Mouse (Mus musculus): ENCODE measurements at regions not wholly inside any gene's neighbourhood (a gene's known extent, or its start where the extent isn't known, plus 50 kb on each side); places are given as distances from the start of the nearest gene placed in this dataset.

- H3K27ac ChIP-seq (replicated peaks): no peak overlapping the region
These were observed 171.2 kb downstream of the Gria2 start for GRCm38 (mm10) chr3:80631391-80631790.

GRCm38 (mm10) chr3:80610414-80610813 is 192.2 kb downstream of the Gria2 start:
- Histone ChIP-seq H3K27me3 (no peaks in the 10 kb centered on the region), H3K4me3 (no peak overlapping the region)
- 64% methylated on average over 2 of the region's 2 CpGs for WGBS

More at GRCm38 (mm10) chr3:80631391-80631790, 171.2 kb downstream of the Gria2 start:
- Histone ChIP-seq H3K27me3 (no peaks in the 10 kb centered on the region), H3K9me3 (no peaks in the 10 kb centered on the region), H3K4me3 (no peak overlapping the region), H3K4me1 (no peaks in the 10 kb centered on the region), H3K9ac (replicated peaks) (no peak overlapping the region), H3K36me3 (no peaks in the 10 kb centered on the region), H3K4me2 (replicated peaks) (no peak overlapping the region)
- ATAC-seq (replicated peaks): no peak

GRCm38 (mm10) chr3:80608467-80608866 is 194.2 kb downstream of the Gria2 start:
- Histone ChIP-seq H3K4me2 (replicated peaks) (no peak overlapping the region), H3K27me3 (no peaks in the 10 kb centered on the region), H3K27ac (replicated peaks) (no peak overlapping the region), H3K9ac (replicated peaks) (no peak overlapping the region), H3K4me1 (peaks cover 5% of the 10 kb centered on the region), H3K36me3 (no peaks in the 10 kb centered on the region), H3K9me3 (no peaks in the 10 kb centered on the region), H3K4me3 (no peak overlapping the region)
- peak; percentile 73 for ATAC-seq (replicated peaks)
- 2% methylated on average over 4 of the region's 4 CpGs for WGBS

More at GRCm38 (mm10) chr3:80610414-80610813, 192.2 kb downstream of the Gria2 start:
- Histone ChIP-seq H3K36me3 (no peaks in the 10 kb centered on the region), H3K4me1 (peaks cover 5% of the 10 kb centered on the region), H3K27ac (replicated peaks) (no peak overlapping the region), H3K4me2 (replicated peaks) (no peak overlapping the region), H3K9me3 (no peaks in the 10 kb centered on the region), H3K9ac (replicated peaks) (no peak overlapping the region)
- ATAC-seq (replicated peaks): no peak

GRCm38 (mm10) chr3:80607809-80608208 is 194.8 kb downstream of the Gria2 start:
- Histone ChIP-seq H3K4me2 (replicated peaks) (no peak overlapping the region), H3K4me1 (peaks cover 5% of the 10 kb centered on the region), H3K9me3 (no peaks in the 10 kb centered on the region), H3K9ac (replicated peaks) (no peak overlapping the region), H3K27ac (replicated peaks) (no peak overlapping the region), H3K36me3 (no peaks in the 10 kb centered on the region), H3K27me3 (no peaks in the 10 kb centered on the region), H3K4me3 (no peak overlapping the region)
- peak; percentile 71; the same call in 1 of the 2 replicates for ATAC-seq (replicated peaks)
- 4% methylated on average over 2 of the region's 2 CpGs for WGBS

GRCm38 (mm10) chr3:80597549-80597948 is 205.1 kb downstream of the Gria2 start:
- Histone ChIP-seq H3K4me1 (no peaks in the 10 kb centered on the region), H3K27ac (replicated peaks) (no peak overlapping the region), H3K9me3 (no peaks in the 10 kb centered on the region), H3K4me3 (no peak overlapping the region), H3K27me3 (no peaks in the 10 kb centered on the region), H3K4me2 (replicated peaks) (no peak overlapping the region), H3K9ac (replicated peaks) (no peak overlapping the region), H3K36me3 (no peaks in the 10 kb centered on the region)
- ATAC-seq (replicated peaks): no peak

- no peaks in the 10 kb centered on the region for H3K36me3 ChIP-seq
- no peak overlapping the region for H3K4me3 ChIP-seq
- H3K9me3 ChIP-seq: no peaks in the 10 kb centered on the region
- no peak overlapping the region for H3K4me2 ChIP-seq (replicated peaks)
- H3K9ac ChIP-seq (replicated peaks): no peak overlapping the region
- H3K4me1 ChIP-seq: 0 out of 2 replicates have a peak, but pooled peaks cover 4% of the 10 kb centered on the region
- ATAC-seq (replicated peaks): 0 out of 2 replicates have a peak, but pooled peaks have one; percentile 35
- no peak overlapping the region for H3K27ac ChIP-seq (replicated peaks)
- H3K27me3 ChIP-seq: no peaks in the 10 kb centered on the region
These were observed 235.1 kb downstream of the Gria2 start for GRCm38 (mm10) chr3:80567514-80567913.

- no peak overlapping the region for H3K4me2 ChIP-seq (replicated peaks)
- no peaks in the 10 kb centered on the region for H3K27me3 ChIP-seq
- WGBS: 20% methylated on average over 3 of the region's 3 CpGs
- H3K9ac ChIP-seq (replicated peaks): no peak overlapping the region
- no peak overlapping the region for H3K27ac ChIP-seq (replicated peaks)
- H3K36me3 ChIP-seq: no peaks in the 10 kb centered on the region
- no peaks in the 10 kb centered on the region for H3K9me3 ChIP-seq
- H3K4me3 ChIP-seq: no peak overlapping the region
- no peak for ATAC-seq (replicated peaks)
- H3K4me1 ChIP-seq: 0 out of 2 replicates have a peak, but pooled peaks cover 4% of the 10 kb centered on the region
These were observed 236.4 kb downstream of the Gria2 start for GRCm38 (mm10) chr3:80566236-80566635.

GRCm38 (mm10) chr3:80546151-80546695 is 256.4 kb downstream of the Gria2 start:
- Histone ChIP-seq H3K36me3 (no peaks in the 10 kb centered on the region), H3K4me1 (0 out of 2 replicates have a peak, but pooled peaks cover 2% of the 10 kb centered on the region), H3K9ac (replicated peaks) (no peak overlapping the region), H3K27me3 (no peaks in the 10 kb centered on the region), H3K27ac (replicated peaks) (no peak overlapping the region), H3K4me2 (replicated peaks) (no peak overlapping the region), H3K4me3 (no peak overlapping the region), H3K9me3 (no peaks in the 10 kb centered on the region)
- no peak for ATAC-seq (replicated peaks)

GRCm38 (mm10) chr3:80543783-80544182 is 258.9 kb downstream of the Gria2 start:
- no peak overlapping the region for H3K4me2 ChIP-seq (replicated peaks)
- H3K27ac ChIP-seq (replicated peaks): peak overlapping the region; percentile 31; the same call in 1 of the 2 replicates
- no peak overlapping the region for H3K4me3 ChIP-seq
- H3K4me1 ChIP-seq: 0 out of 2 replicates have a peak, but pooled peaks cover 2% of the 10 kb centered on the region
- no peaks in the 10 kb centered on the region for H3K9me3 ChIP-seq
- WGBS: 27% methylated on average over 1 of the region's 1 CpGs
- peak; percentile 29; the same call in 1 of the 2 replicates for ATAC-seq (replicated peaks)
- no peaks in the 10 kb centered on the region for H3K27me3 ChIP-seq
- no peaks in the 10 kb centered on the region for H3K36me3 ChIP-seq
- no peak overlapping the region for H3K9ac ChIP-seq (replicated peaks)

- Histone ChIP-seq H3K4me2 (replicated peaks) (no peak overlapping the region), H3K4me1 (0 out of 2 replicates have a peak, but pooled peaks cover 2% of the 10 kb centered on the region), H3K27ac (replicated peaks) (peak overlapping the region; percentile 72; the same call in 1 of the 2 replicates), H3K36me3 (no peaks in the 10 kb centered on the region), H3K27me3 (no peaks in the 10 kb centered on the region), H3K4me3 (no peak overlapping the region), H3K9ac (replicated peaks) (no peak overlapping the region), H3K9me3 (no peaks in the 10 kb centered on the region)
- peak; percentile 95 for ATAC-seq (replicated peaks)
These were observed 261.3 kb downstream of the Gria2 start for GRCm38 (mm10) chr3:80541382-80541781.

- ATAC-seq (replicated peaks): peak; percentile 88
- WGBS: 61% methylated on average over 4 of the region's 4 CpGs
- H3K9ac ChIP-seq (replicated peaks): no peak overlapping the region
- H3K4me1 ChIP-seq: no peaks in the 10 kb centered on the region
- no peaks in the 10 kb centered on the region for H3K9me3 ChIP-seq
- H3K4me2 ChIP-seq (replicated peaks): no peak overlapping the region
- H3K27me3 ChIP-seq: no peaks in the 10 kb centered on the region
- no peak overlapping the region for H3K4me3 ChIP-seq
- peak overlapping the region; percentile 70 for H3K27ac ChIP-seq (replicated peaks)
- H3K36me3 ChIP-seq: no peaks in the 10 kb centered on the region
These were observed 268.8 kb downstream of the Gria2 start for GRCm38 (mm10) chr3:80533706-80534349.

- WGBS: 44% methylated on average over 1 of the region's 1 CpGs
These were observed 288.6 kb downstream of the Gria2 start for GRCm38 (mm10) chr3:80514026-80514425.

GRCm38 (mm10) chr3:80509185-80509584 is 293.4 kb downstream of the Gria2 start:
- WGBS: 79% methylated on average over 1 of the region's 1 CpGs
- ATAC-seq (replicated peaks): no peak

More at GRCm38 (mm10) chr3:80514026-80514425, 288.6 kb downstream of the Gria2 start:
- Histone ChIP-seq H3K36me3 (no peaks in the 10 kb centered on the region), H3K27ac (replicated peaks) (no peak overlapping the region), H3K4me1 (no peaks in the 10 kb centered on the region), H3K4me2 (replicated peaks) (no peak overlapping the region), H3K4me3 (no peak overlapping the region), H3K9ac (replicated peaks) (no peak overlapping the region), H3K27me3 (no peaks in the 10 kb centered on the region), H3K9me3 (no peaks in the 10 kb centered on the region)
- ATAC-seq (replicated peaks): no peak

More at GRCm38 (mm10) chr3:80509185-80509584, 293.4 kb downstream of the Gria2 start:
- H3K27me3 ChIP-seq: no peaks in the 10 kb centered on the region
- no peak overlapping the region for H3K4me2 ChIP-seq (replicated peaks)
- H3K4me1 ChIP-seq: no peaks in the 10 kb centered on the region
- no peaks in the 10 kb centered on the region for H3K9me3 ChIP-seq
- H3K4me3 ChIP-seq: no peak overlapping the region
- H3K9ac ChIP-seq (replicated peaks): no peak overlapping the region
- no peak overlapping the region for H3K27ac ChIP-seq (replicated peaks)
- no peaks in the 10 kb centered on the region for H3K36me3 ChIP-seq
